Comparison of ENCODE assay signal across 8 mouse cellular contexts in the genomic region with DNA sequence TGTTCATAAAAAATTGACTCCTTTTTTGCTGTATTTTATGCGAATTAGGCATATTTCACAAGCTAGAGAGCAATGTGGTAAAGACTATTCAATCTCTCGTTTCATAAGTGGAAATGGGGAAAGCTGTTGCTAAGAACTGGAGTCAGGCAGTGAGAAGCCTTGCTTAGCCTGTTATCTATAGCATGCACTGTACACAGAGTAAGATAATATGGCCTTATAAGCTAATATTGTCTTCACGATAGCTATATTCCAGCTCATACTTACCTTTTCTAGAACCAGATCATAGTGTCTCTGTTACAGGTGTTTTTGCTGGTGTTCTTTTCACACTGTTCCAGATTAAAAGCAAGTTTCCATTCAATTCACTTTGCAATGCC. TPM values are rescaled to one million over a fixed set of nuclear protein-coding genes. Genes with fewer than 3 reads are reported as not detected.
DNase-seq lines count a peak whose midpoint lies in the region; ATAC-seq and TF ChIP-seq lines count a peak whose summit lies in the region.

No protein-coding gene starts in this region.

- H3K4me3 ChIP-seq in heart, embryonic 10.5 days = peak overlapping the region; percentile 88
- peak overlapping the region in 1 of 3 experiments; percentile 52 for H3K4me3 ChIP-seq in CH12.LX (replicated peaks in 1 of 3; ENCODE audit: low read depth in 2 of 3, low read length in 2 of 3, poor library complexity in 1 of 3)
- H3K4me3 ChIP-seq in forebrain, embryonic 13.5 days = peak overlapping the region; percentile 91; the same call in 1 of the 2 replicates
- H3K4me3 ChIP-seq in liver, postnatal 0 days (ENCODE audit: low read depth, low read length) = peak overlapping the region; percentile 90

- no peaks in the 10 kb centered on the region for H3K36me3 ChIP-seq in heart, embryonic 10.5 days
- peaks cover 0 to 2% of the 10 kb centered on the region in 2 experiments for H3K36me3 ChIP-seq in CH12.LX (replicated peaks in 1 of 2; ENCODE audit: control insufficient read depth in 1 of 2, insufficient read depth in 1 of 2, low read length in 1 of 2)
- H3K36me3 ChIP-seq in forebrain, embryonic 13.5 days (ENCODE audit: poor library complexity, severe bottlenecking) = no peaks in the 10 kb centered on the region
- H3K36me3 ChIP-seq in liver, postnatal 0 days (replicated peaks; ENCODE audit: insufficient read depth, low read length) = no peaks in the 10 kb centered on the region

- H3K27ac ChIP-seq in heart, embryonic 10.5 days = peak overlapping the region; percentile 98
- no peak overlapping the region for H3K27ac ChIP-seq in CH12.LX (ENCODE audit: insufficient read depth, low read depth)
- H3K27ac ChIP-seq in forebrain, embryonic 13.5 days = no peak overlapping the region
- peak overlapping the region; percentile 88 for H3K27ac ChIP-seq in liver, postnatal 0 days (ENCODE audit: low read depth)

- dilution Hi-C loops in CH12.LX (cut with MboI; ENCODE audit: extremely low pct_ligation_motif_present, extremely low pct_unique_long_range_greater_than_20kb, low sequenced_read_pairs) = no loop called here

- TF ChIP-seq POLR2A in CH12.LX (IDR thresholded peaks at IDR 0.05; ENCODE audit: low read depth, low read length) = no peak

- no peak overlapping the region for H3K4me2 ChIP-seq in CH12.LX (ENCODE audit: insufficient read depth, low read depth, poor library complexity, severe bottlenecking)
- H3K4me2 ChIP-seq in forebrain, embryonic 13.5 days = no peak overlapping the region; the same call in 1 of the 2 replicates
- H3K4me2 ChIP-seq in liver, postnatal 0 days (ENCODE audit: low read depth, low read length) = peak overlapping the region; percentile 83

- no peak for DNase-seq in heart, embryonic 10.5 days (ENCODE audit: low spot score)
- no peak for DNase-seq in heart, postnatal 36 days
- DNase-seq in CH12.LX (ENCODE audit: extremely low read depth) = no peak
- no peak for DNase-seq in liver, postnatal 0 days
- DNase-seq in layer of hippocampus, postnatal 36 days = no peak
- DNase-seq in gastrocnemius, adult 8-10 months (ENCODE audit: low spot score in 2 of 2) = no peak

- TF ChIP-seq CTCF in CH12.LX (conservative IDR thresholded peaks at IDR 0.05 in 1 of 2, IDR thresholded peaks at IDR 0.05 in 1 of 2; ENCODE audit: low read depth in 2 of 2, low read length in 2 of 2) = no peak
- TF ChIP-seq CTCF in liver, postnatal 0 days (IDR thresholded peaks at IDR 0.05; ENCODE audit: low read depth) = no peak

- peaks cover 24% of the 10 kb centered on the region for H3K4me1 ChIP-seq in heart, embryonic 10.5 days
- peaks cover 5 to 31% of the 10 kb centered on the region in 2 experiments; a peak in 3 of 4 replicates for H3K4me1 ChIP-seq in CH12.LX (ENCODE audit: control insufficient read depth in 1 of 2, insufficient read depth in 2 of 2)
- peaks cover 21% of the 10 kb centered on the region for H3K4me1 ChIP-seq in forebrain, embryonic 13.5 days
- H3K4me1 ChIP-seq in liver, postnatal 0 days (ENCODE audit: insufficient read depth) = peaks cover 52% of the 10 kb centered on the region

- in situ Hi-C loops in CH12.LX (cut with MboI; ENCODE audit: low pct_ligation_motif_present, low pct_unique_long_range_greater_than_20kb, low sequenced_read_pairs) = no loop called here

- TF ChIP-seq EP300 in CH12.LX (IDR thresholded peaks at IDR 0.05; ENCODE audit: low read length) = no peak
- peak; percentile 75; the same call in 1 of the 2 replicates for TF ChIP-seq EP300 in liver, postnatal 0 days (IDR thresholded peaks at IDR 0.05; ENCODE audit: low read depth)

- ATAC-seq in forebrain, embryonic 13.5 days = no peak
- ATAC-seq in liver, postnatal 0 days = no peak
- ATAC-seq in monocyte, adult 5-6 weeks (replicated peaks; ENCODE audit: insufficient number of reproducible peaks, low FRiP score, low TSS enrichment, poor library complexity, severe bottlenecking) = no peak

- WGBS in heart, embryonic 10.5 days = 61% methylated on average over 3 of the region's 3 CpGs
- 70% methylated on average over 3 of the region's 3 CpGs for WGBS in forebrain, embryonic 13.5 days
- 37% methylated on average over 3 of the region's 3 CpGs for WGBS in liver, postnatal 0 days (ENCODE audit: insufficient replicate concordance)

- no peak for TF ChIP-seq RAD21 in CH12.LX (IDR thresholded peaks at IDR 0.05; ENCODE audit: low read depth, low read length)

- peak overlapping the region; percentile 62; the same call in 1 of the 2 replicates for H3K9ac ChIP-seq in CH12.LX (ENCODE audit: insufficient read depth, low read depth)
- no peak overlapping the region for H3K9ac ChIP-seq in forebrain, embryonic 13.5 days
- no peak overlapping the region for H3K9ac ChIP-seq in liver, postnatal 0 days (replicated peaks)

- no peaks in the 10 kb centered on the region for H3K27me3 ChIP-seq in heart, embryonic 10.5 days (ENCODE audit: insufficient read depth, poor library complexity, severe bottlenecking)
- no peaks in the 10 kb centered on the region for H3K27me3 ChIP-seq in CH12.LX (replicated peaks)
- H3K27me3 ChIP-seq in forebrain, embryonic 13.5 days = 0 out of 2 replicates have a peak, but pooled peaks cover 10% of the 10 kb centered on the region
- H3K27me3 ChIP-seq in liver, postnatal 0 days (ENCODE audit: insufficient read depth, low read length) = no peaks in the 10 kb centered on the region

- peaks cover 36% of the 10 kb centered on the region for H3K79me2 ChIP-seq in CH12.LX (replicated peaks; ENCODE audit: control insufficient read depth, extremely low read depth, insufficient read depth, poor library complexity, severe bottlenecking)

- no peaks in the 10 kb centered on the region for H3K9me3 ChIP-seq in heart, embryonic 10.5 days
- no peaks in the 10 kb centered on the region for H3K9me3 ChIP-seq in CH12.LX (replicated peaks; ENCODE audit: low read length)
- no peaks in the 10 kb centered on the region for H3K9me3 ChIP-seq in forebrain, embryonic 13.5 days (replicated peaks)
- H3K9me3 ChIP-seq in liver, postnatal 0 days (ENCODE audit: low read length) = no peaks in the 10 kb centered on the region

- intact Hi-C loops in heart, postnatal 36 days (cut with DNase I) = loop anchor here (2.0 kb wide), 1 partner anchor 100 kb away; the partner anchor contains the start of gene Gpr137c

TF ChIP-seq in CH12.LX, 34 proteins besides CTCF, POLR2A, EP300 and RAD21:
- TF ChIP-seq SIN3A (IDR thresholded peaks at IDR 0.05; ENCODE audit: low read length) (no peak), MAFK (IDR thresholded peaks at IDR 0.05; ENCODE audit: insufficient replicate concordance, low read length) (0 out of 2 replicates have a peak, but pooled peaks have one; percentile 20)
TF ChIP-seq in CH12.LX: peak in this region for 1.

RNA-seq across cellular contexts. Expression of gene Ero1l, which starts 0.7 kb away (rescaled TPM):
- 47.3 and 52.8 TPM in 2 replicates for polyA plus RNA-seq in heart, embryonic 10.5 days (2016; fragmentation: Nextera tagmentation; extraction: Ambion mirVana)
- total RNA-seq in heart, postnatal 36 days (2021) = 10 to 100 TPM; 20.9 to 21.8 TPM
- total RNA-seq in CH12.LX (2012; rRNA removed) = 78.9 and 155 TPM in 2 replicates
- 227 and 291 TPM in 2 replicates for total RNA-seq in CH12.LX (2014; rRNA removed)
- polyA plus RNA-seq in CH12.LX (2012; ENCODE audit: insufficient read length, low read depth) = 91.4 and 93.5 TPM in 2 replicates
- polyA plus RNA-seq in forebrain, embryonic 13.5 days (2015; fragmentation: Nextera tagmentation; extraction: Ambion mirVana) = 23.7 and 31.7 TPM in 2 replicates
- 30.3 and 37.6 TPM in 2 replicates for polyA plus RNA-seq in liver, postnatal 0 days (2015; fragmentation: Nextera tagmentation; extraction: Ambion mirVana)
- total RNA-seq in monocyte, adult 5-6 weeks (2017) = 23.6 to 39.2 TPM (median 28.2 TPM) in 3 replicates
- total RNA-seq in layer of hippocampus, postnatal 36 days (2021) = 10 to 100 TPM; 34.1 to 34.9 TPM
- 1 to 10 TPM; 5.5 to 9.3 (median 7.5) TPM for total RNA-seq in gastrocnemius, adult 8-10 months (2022)

RNA-seq across cellular contexts. Expression of gene Psmc6, which starts 10.4 kb away (rescaled TPM):
- 146 and 161 TPM in 2 replicates for polyA plus RNA-seq in heart, embryonic 10.5 days (2016; fragmentation: Nextera tagmentation; extraction: Ambion mirVana)
- 100 to 1,000 TPM in 1 of 2 experiments, 10 to 100 TPM in 1; 93.4 to 113 TPM for total RNA-seq in heart, postnatal 36 days (2021)
- 90.3 and 121 TPM in 2 replicates for total RNA-seq in CH12.LX (2012; rRNA removed)
- total RNA-seq in CH12.LX (2014; rRNA removed) = 288 and 342 TPM in 2 replicates
- 193 and 201 TPM in 2 replicates for polyA plus RNA-seq in CH12.LX (2012; ENCODE audit: insufficient read length, low read depth)
- polyA plus RNA-seq in forebrain, embryonic 13.5 days (2015; fragmentation: Nextera tagmentation; extraction: Ambion mirVana) = 200 and 220 TPM in 2 replicates
- 58.8 and 65.1 TPM in 2 replicates for polyA plus RNA-seq in liver, postnatal 0 days (2015; fragmentation: Nextera tagmentation; extraction: Ambion mirVana)
- 158 to 185 TPM (median 171 TPM) in 3 replicates for total RNA-seq in monocyte, adult 5-6 weeks (2017)
- total RNA-seq in layer of hippocampus, postnatal 36 days (2021) = 100 to 1,000 TPM in 1 of 2 experiments, 10 to 100 TPM in 1; 96.8 to 106 TPM
- 100 to 1,000 TPM in 1 of 4 experiments, 10 to 100 TPM in 3; 91.2 to 102 (median 96.4) TPM for total RNA-seq in gastrocnemius, adult 8-10 months (2022)

RNA-seq across cellular contexts. Expression of gene Styx, which starts 31.7 kb away (rescaled TPM):
- 45.3 and 49.6 TPM in 2 replicates for polyA plus RNA-seq in heart, embryonic 10.5 days (2016; fragmentation: Nextera tagmentation; extraction: Ambion mirVana)
- total RNA-seq in heart, postnatal 36 days (2021) = 10 to 100 TPM; 29.0 to 33.2 TPM
- total RNA-seq in CH12.LX (2012; rRNA removed) (15.7 and 18.4 TPM in 2 replicates), CH12.LX (2014; rRNA removed) (41.2 and 49.2 TPM in 2 replicates)
- 20.4 and 21.8 TPM in 2 replicates for polyA plus RNA-seq in CH12.LX (2012; ENCODE audit: insufficient read length, low read depth)
- 49.3 and 50.9 TPM in 2 replicates for polyA plus RNA-seq in forebrain, embryonic 13.5 days (2015; fragmentation: Nextera tagmentation; extraction: Ambion mirVana)
- 18.1 and 21.8 TPM in 2 replicates for polyA plus RNA-seq in liver, postnatal 0 days (2015; fragmentation: Nextera tagmentation; extraction: Ambion mirVana)
- 20.1 to 36.2 TPM (median 31.5 TPM) in 3 replicates for total RNA-seq in monocyte, adult 5-6 weeks (2017)
- total RNA-seq in layer of hippocampus, postnatal 36 days (2021) = 10 to 100 TPM; 19.5 to 22.4 TPM
- 100 to 1,000 TPM in 1 of 4 experiments, 10 to 100 TPM in 3; 78.0 to 102 (median 92.9) TPM for total RNA-seq in gastrocnemius, adult 8-10 months (2022)

Comparison
In these comparisons a context has a peak if more than half of its experiments do, and no peak if none do; other contexts are left out.
1. H3K27ac ChIP-seq: peak in heart, embryonic 10.5 days (single experiment) and liver, postnatal 0 days (single experiment); none in CH12.LX (single experiment) and forebrain, embryonic 13.5 days (single experiment).